Mouse (Mus musculus) heart, adult 2 months (tissue): Measurements from ENCODE around the gene Wdpcp. TPM values are rescaled to one million over a fixed set of nuclear protein-coding genes. Genes with fewer than 3 reads are reported as not detected.

Experiments
- DNase-seq, 2 experiments: peaks; one replicate each; pipeline ENCODE4 v3.0.0; 2021
- H3K27ac ChIP-seq: fragments of 200-600 bp; 2 replicates; pipeline ENCODE4 v1.8.1; 2022
- H3K27me3 ChIP-seq: fragments of 200-500 bp; 2 replicates; pipeline ENCODE4 v1.6.1; 2012; ENCODE audit warnings: mild to moderate bottlenecking, low read length, inconsistent platforms, mixed read lengths; ENCODE audit not compliant: control insufficient read depth, insufficient read depth
- H3K36me3 ChIP-seq: fragments of 200-500 bp; 2 replicates; pipeline ENCODE4 v1.6.1; 2012; ENCODE audit warnings: low read length, inconsistent platforms; ENCODE audit not compliant: control insufficient read depth, insufficient read depth
- H3K4me1 ChIP-seq: fragments of 200-500 bp; 2 replicates; pipeline ENCODE4 v1.6.1; 2011; ENCODE audit warnings: low read length; ENCODE audit not compliant: control insufficient read depth, insufficient read depth
- H3K4me3 ChIP-seq: fragments of 200-600 bp; 2 replicates; pipeline ENCODE4 v1.8.1; 2022
- H3K79me2 ChIP-seq: fragments of 200-500 bp; replicated peaks from 2 replicates; pipeline ENCODE4 v1.6.1; 2012; ENCODE audit warnings: mild to moderate bottlenecking, inconsistent platforms, low read length, moderate library complexity, mixed read lengths; ENCODE audit not compliant: control insufficient read depth, insufficient read depth
- H3K9ac ChIP-seq: fragments of 200-500 bp; 2 replicates; pipeline ENCODE4 v1.6.1; 2012; ENCODE audit warnings: low read depth, mild to moderate bottlenecking, control low read depth, inconsistent platforms, low read length, mixed read lengths
- CTCF ChIP-seq: fragments of 200-600 bp; IDR thresholded peaks from 2 replicates; pipeline ENCODE4 v1.8.1; 2022; ENCODE audit warnings: antibody characterized with exemption, mild to moderate bottlenecking, moderate library complexity
- EP300 ChIP-seq: fragments of 200-500 bp; IDR thresholded peaks from 2 replicates; pipeline ENCODE4 v1.6.1; 2011; ENCODE audit warnings: low read depth, low read length, control low read depth; ENCODE audit not compliant: insufficient read depth
- POLR2A ChIP-seq: fragments of 200-500 bp; IDR thresholded peaks from 2 replicates; pipeline ENCODE4 v1.6.1; 2011; ENCODE audit warnings: mild to moderate bottlenecking, low read depth, low read length, control low read depth; ENCODE audit not compliant: insufficient read depth
- WGBS: fragments of 180-500 bp; shearing (Covaris S2); methylation state at CpG from one replicate; pipeline ENCODE4 v1.1.7; 2018; 5-methylcytosine and 5-hydroxymethylcytosine counted together
- intact Hi-C: fragments of 180-260 bp; cut with DNase I; formaldehyde crosslinking; loops from one replicate; pipeline ENCODE4 v1.15.1; 2025
- polyA plus RNA-seq: library from polyadenylated mRNA; depleted of rRNA; stranded (reverse); fragments of >200 nt; gene quantifications from 2 replicates; pipeline ENCODE4 v1.2.3, GENCODE M21; 2012
- total RNA-seq, 2 experiments: library from RNA; stranded (reverse); gene quantifications; 2 replicates each; pipeline ENCODE4 v1.2.3; 2021

The Wdpcp gene
- total and polyA plus RNA-seq, 3 experiments, result 1.4 to 5.4 (median 4.2) TPM

DNA sequence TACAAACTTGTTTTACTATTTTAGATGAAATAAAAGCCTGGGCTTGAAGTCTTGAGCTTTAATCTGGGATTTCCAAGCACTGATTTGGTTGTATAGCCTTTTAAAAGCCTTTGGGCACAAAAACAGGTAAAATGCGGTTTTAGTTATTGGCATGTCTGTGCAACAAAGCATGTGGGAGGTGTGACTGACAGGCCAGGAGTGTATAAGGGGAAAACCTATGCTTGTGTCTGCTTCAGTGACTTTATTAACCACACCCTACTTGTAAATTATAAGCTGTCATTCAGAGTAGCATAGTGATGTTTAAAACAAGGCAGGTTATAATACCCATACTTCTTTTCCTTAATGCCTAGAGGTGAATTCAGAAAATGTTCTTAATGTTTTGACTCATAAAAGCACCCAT, 254.5 kb downstream of the Wdpcp start:
- H3K4me3 ChIP-seq, result no peak overlapping the region
- H3K27me3 ChIP-seq, result no peaks in the 10 kb centered on the region
- H3K9ac ChIP-seq, result no peak overlapping the region
- no peaks in the 10 kb centered on the region for H3K79me2 ChIP-seq
- H3K4me1 ChIP-seq, result no peaks in the 10 kb centered on the region
- WGBS, result 88% methylated on average over 1 of the region's 1 CpGs
- H3K36me3 ChIP-seq, result no peaks in the 10 kb centered on the region
- DNase-seq, result no peak
- H3K27ac ChIP-seq, result no peak overlapping the region
- no peak for TF ChIP-seq EP300
- TF ChIP-seq CTCF, result no peak
- intact Hi-C loops, result no loop called here

DNA sequence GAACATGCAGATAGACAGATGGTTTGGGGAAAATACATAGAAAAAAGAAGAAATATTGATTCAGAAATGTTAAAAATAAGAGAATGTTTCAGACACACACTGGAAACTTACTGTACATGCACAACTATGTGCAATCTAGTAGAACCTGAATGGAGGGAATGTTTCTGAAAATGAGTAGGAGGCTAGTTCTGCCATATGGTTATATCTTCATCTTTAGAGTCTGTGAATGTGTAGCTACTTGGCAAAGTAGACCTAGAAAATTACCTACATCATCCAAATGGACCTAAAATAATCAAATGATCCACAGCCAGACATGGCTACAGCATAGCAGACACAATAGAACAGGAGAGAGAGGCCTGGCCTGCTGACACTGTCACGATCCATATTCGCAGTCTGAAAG, 275.0 kb downstream of the Wdpcp start:
- DNase-seq, result no peak
- no peak overlapping the region for H3K27ac ChIP-seq
- TF ChIP-seq EP300 (no peak), CTCF (no peak), POLR2A (no peak)
- no peaks in the 10 kb centered on the region for H3K79me2 ChIP-seq
- no peaks in the 10 kb centered on the region for H3K36me3 ChIP-seq
- H3K4me1 ChIP-seq, result no peaks in the 10 kb centered on the region
- H3K27me3 ChIP-seq, result no peaks in the 10 kb centered on the region
- H3K9ac ChIP-seq, result no peak overlapping the region
- intact Hi-C loops, result no loop called here
- no peak overlapping the region for H3K4me3 ChIP-seq
- 97% methylated on average over 2 of the region's 2 CpGs for WGBS

DNA sequence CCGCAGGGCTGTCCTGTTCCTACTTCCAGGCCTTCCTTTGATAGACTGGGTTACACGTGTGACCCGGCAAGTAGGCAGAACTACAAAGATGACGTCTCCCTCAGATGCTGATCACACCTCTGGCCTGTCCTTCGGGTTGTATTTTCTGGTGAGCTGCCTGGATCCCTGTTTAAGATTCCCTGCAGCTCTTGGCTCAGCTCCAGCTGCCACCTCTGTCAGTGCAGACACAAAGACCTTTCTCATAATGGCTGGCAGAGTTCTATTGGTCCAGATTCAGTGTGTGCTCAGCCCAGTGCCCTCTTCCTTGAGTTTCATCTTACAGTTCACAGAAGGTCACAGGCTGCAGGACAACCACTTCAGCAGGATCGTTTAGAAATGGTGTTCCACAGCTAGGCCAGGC, 292.0 kb downstream of the Wdpcp start:
- Histone ChIP-seq H3K4me1 (no peaks in the 10 kb centered on the region), H3K36me3 (no peaks in the 10 kb centered on the region), H3K4me3 (no peak overlapping the region), H3K27me3 (no peaks in the 10 kb centered on the region), H3K9ac (no peak overlapping the region), H3K27ac (no peak overlapping the region), H3K79me2 (no peaks in the 10 kb centered on the region)
- no peak for DNase-seq
- 65% methylated on average over 6 of the region's 6 CpGs for WGBS
- no peak for TF ChIP-seq CTCF
- no peak for TF ChIP-seq POLR2A
- TF ChIP-seq EP300, result no peak
- intact Hi-C loops, result no loop called here

DNA sequence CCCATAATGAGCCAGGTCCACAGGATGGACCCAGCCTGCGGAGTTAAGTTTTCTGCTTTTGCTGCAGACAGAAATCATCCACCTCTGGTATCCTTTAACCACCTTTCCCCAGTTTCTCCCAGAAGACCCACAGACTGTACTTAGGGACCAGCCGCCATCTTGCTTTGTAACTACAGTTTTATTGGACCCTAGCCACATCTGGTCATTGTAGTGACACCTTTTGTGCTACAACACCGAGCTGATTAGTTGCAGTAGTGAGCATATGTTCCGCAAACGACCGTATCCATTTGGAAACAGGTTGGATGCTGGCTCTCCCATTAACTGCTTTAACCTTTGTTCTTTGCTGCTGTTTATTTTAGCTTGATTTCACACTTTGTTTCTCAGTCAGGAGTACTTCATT, 292.5 kb downstream of the Wdpcp start:
- no peak for TF ChIP-seq POLR2A
- TF ChIP-seq EP300, result no peak
- no peak for TF ChIP-seq CTCF
- Histone ChIP-seq H3K9ac (no peak overlapping the region), H3K79me2 (no peaks in the 10 kb centered on the region), H3K36me3 (no peaks in the 10 kb centered on the region), H3K27me3 (no peaks in the 10 kb centered on the region), H3K27ac (no peak overlapping the region), H3K4me3 (no peak overlapping the region), H3K4me1 (no peaks in the 10 kb centered on the region)
- intact Hi-C loops, result no loop called here
- whole genome bisulfite sequencing, result 88% methylated on average over 6 of the region's 6 CpGs
- no peak for DNase-seq

DNA sequence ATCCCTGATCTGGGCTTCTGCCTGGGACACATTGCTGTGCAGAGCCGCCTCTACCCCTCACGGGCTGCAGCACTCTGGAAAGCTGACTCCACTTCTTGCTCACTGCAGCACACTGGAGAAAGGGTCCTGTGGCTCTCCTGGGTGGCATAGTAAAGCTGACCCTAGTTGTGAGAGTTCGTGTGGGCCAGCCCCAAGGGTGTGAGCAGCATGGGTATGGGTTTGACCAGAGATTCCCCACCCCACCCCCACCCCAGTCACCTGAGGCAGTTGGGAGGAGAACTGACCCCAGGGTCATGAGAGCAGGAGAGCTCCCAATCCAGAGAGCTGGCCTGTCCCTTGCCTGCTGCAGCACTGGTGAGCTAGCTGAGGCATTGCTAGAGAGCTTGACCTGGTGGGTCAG, 296.6 kb downstream of the Wdpcp start:
- no peaks in the 10 kb centered on the region for H3K36me3 ChIP-seq
- H3K4me1 ChIP-seq, result no peaks in the 10 kb centered on the region
- H3K4me3 ChIP-seq, result no peak overlapping the region
- no peak overlapping the region for H3K27ac ChIP-seq
- no peak for DNase-seq
- no peaks in the 10 kb centered on the region for H3K79me2 ChIP-seq
- no peak for TF ChIP-seq EP300
- TF ChIP-seq CTCF, result no peak
- no peak overlapping the region for H3K9ac ChIP-seq
- H3K27me3 ChIP-seq, result no peaks in the 10 kb centered on the region
- WGBS, result 74% methylated on average over 3 of the region's 3 CpGs
- intact Hi-C loops, result no loop called here

DNA sequence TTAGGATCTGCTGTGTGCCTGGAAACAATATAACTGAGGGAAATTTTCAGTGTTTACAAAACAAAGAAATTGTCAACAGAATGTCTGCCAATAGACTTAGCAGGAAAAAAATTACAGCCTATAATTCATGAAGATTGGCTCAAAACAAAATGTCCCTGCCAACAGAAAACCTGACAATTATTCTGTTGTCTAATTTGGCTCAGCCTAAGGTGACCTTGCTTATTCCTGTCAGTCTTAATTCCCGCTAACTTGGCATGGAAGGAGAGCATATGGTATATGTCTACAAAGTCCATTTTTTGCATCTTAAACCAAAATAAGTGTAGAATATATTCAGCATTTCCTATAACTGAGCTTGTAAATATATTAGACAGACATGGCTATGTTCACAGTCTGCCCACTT, 298.8 kb downstream of the Wdpcp start:
- no peak for DNase-seq
- H3K9ac ChIP-seq, result no peak overlapping the region
- no peaks in the 10 kb centered on the region for H3K4me1 ChIP-seq
- H3K27me3 ChIP-seq, result no peaks in the 10 kb centered on the region
- intact Hi-C loops, result no loop called here
- H3K4me3 ChIP-seq, result no peak overlapping the region
- no peak overlapping the region for H3K27ac ChIP-seq
- TF ChIP-seq POLR2A (no peak), EP300 (no peak), CTCF (no peak)
- H3K79me2 ChIP-seq, result no peaks in the 10 kb centered on the region
- no peaks in the 10 kb centered on the region for H3K36me3 ChIP-seq
- 80% methylated on average over 1 of the region's 1 CpGs for WGBS

DNA sequence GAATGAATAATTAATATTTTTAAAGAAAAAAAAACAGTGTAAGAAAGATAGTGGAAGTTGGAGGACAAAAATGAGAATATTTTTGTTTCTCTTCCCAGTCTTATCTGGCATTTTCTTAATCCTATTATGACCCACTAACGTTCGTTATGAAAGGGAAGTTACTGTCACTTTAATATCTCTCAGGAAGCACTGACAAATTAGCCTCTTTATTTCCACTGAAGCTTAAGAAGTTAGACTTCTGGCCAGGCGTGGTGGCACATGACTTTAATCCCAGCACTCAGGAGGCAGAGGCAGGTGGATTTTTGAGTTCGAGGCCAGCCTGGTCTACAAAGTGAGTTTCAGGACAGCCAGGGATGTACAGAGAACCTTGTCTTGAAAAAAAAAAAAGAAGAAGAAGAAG, 299.7 kb downstream of the Wdpcp start:
- Histone ChIP-seq H3K4me1 (no peaks in the 10 kb centered on the region), H3K27me3 (no peaks in the 10 kb centered on the region), H3K27ac (no peak overlapping the region), H3K9ac (no peak overlapping the region), H3K79me2 (no peaks in the 10 kb centered on the region), H3K4me3 (no peak overlapping the region), H3K36me3 (no peaks in the 10 kb centered on the region)
- TF ChIP-seq EP300 (no peak), CTCF (no peak), POLR2A (no peak)
- 40% methylated on average over 4 of the region's 4 CpGs for WGBS
- no peak for DNase-seq
- intact Hi-C loops, result no loop called here
